11 mouse cellular contexts compared by ENCODE assay signal in genomic region chr6:118971844-118972531, GRCm38 (mm10).
"Had no signal": no experiment of that assay in that cellular context is flagged by ENCODE, and none has a peak within 500 bp of the region (broad histone marks: within the 10 kb centered on the region; RNA-seq: fewer than 3 reads in every experiment).

No protein-coding gene starts in this region.

- DNase-seq: left cerebral cortex, postnatal 4 days; lung, adult 18-20 months; right cerebral cortex, adult 18-20 months; right cerebral cortex, postnatal 4 days; spleen, adult 18-20 months; thymus, adult 18-20 months; thymus, postnatal 14 days had no signal

- H3K36me3 ChIP-seq: kidney, embryonic 15.5 days; limb, embryonic 13.5 days; midbrain, embryonic 13.5 days had no signal

- H3K4me2 ChIP-seq: kidney, embryonic 15.5 days; limb, embryonic 13.5 days; midbrain, embryonic 13.5 days had no signal

- H3K27ac ChIP-seq: kidney, embryonic 15.5 days; limb, embryonic 13.5 days; liver, embryonic 14.5 days; midbrain, embryonic 13.5 days had no signal

- H3K27me3 ChIP-seq: kidney, embryonic 15.5 days; limb, embryonic 13.5 days; midbrain, embryonic 13.5 days had no signal

- H3K4me3 ChIP-seq: kidney, embryonic 15.5 days; limb, embryonic 13.5 days; midbrain, embryonic 13.5 days had no signal

- H3K9me3 ChIP-seq: kidney, embryonic 15.5 days; limb, embryonic 13.5 days; midbrain, embryonic 13.5 days had no signal

- H3K9ac ChIP-seq: kidney, embryonic 15.5 days; limb, embryonic 13.5 days; liver, embryonic 14.5 days; midbrain, embryonic 13.5 days had no signal

- ATAC-seq: midbrain, embryonic 13.5 days had no signal

- H3K4me1 ChIP-seq: kidney, embryonic 15.5 days; limb, embryonic 13.5 days had no signal
